Mouse (Mus musculus): ENCODE results near the gene Tenm4. TPM values are rescaled to one million over a fixed set of nuclear protein-coding genes. Genes with fewer than 3 reads are reported as not detected.

The Tenm4 gene
- polyA plus RNA-seq, 1 experiment from 2014 or later, result 5.0 TPM

GRCm38 (mm10) chr7:96147436-96147835 is 23.6 kb upstream of the Tenm4 start:
- no peak overlapping the region for H3K27ac ChIP-seq (ENCODE audit: low read length)
- WGBS, result 59% methylated on average over 4 of the region's 4 CpGs
- no peak; the same call in 1 of the 2 replicates for ATAC-seq

GRCm38 (mm10) chr7:96148191-96148590 is 22.9 kb upstream of the Tenm4 start:
- no peak overlapping the region for H3K9ac ChIP-seq (replicated peaks; ENCODE audit: low read depth)
- no peak overlapping the region for H3K4me3 ChIP-seq (ENCODE audit: low read depth, low read length)
- no peaks in the 10 kb centered on the region for H3K36me3 ChIP-seq (ENCODE audit: insufficient read depth, low read length)
- no peaks in the 10 kb centered on the region for H3K4me1 ChIP-seq (ENCODE audit: insufficient read depth, low read depth, low read length)
- DNase-seq (ENCODE audit: low spot score), result no peak
- WGBS, result 79% methylated on average over 4 of the region's 4 CpGs
- TF ChIP-seq CTCF (IDR thresholded peaks at IDR 0.05) (no peak), EP300 (IDR thresholded peaks at IDR 0.05) (no peak)
- H3K27me3 ChIP-seq (replicated peaks; ENCODE audit: insufficient read depth, low read length), result no peaks in the 10 kb centered on the region
- H3K27ac ChIP-seq (ENCODE audit: low read length), result no peak overlapping the region
- no peak for ATAC-seq
- no peak overlapping the region for H3K4me2 ChIP-seq (replicated peaks; ENCODE audit: low read depth, low read length)
- no peaks in the 10 kb centered on the region for H3K9me3 ChIP-seq (ENCODE audit: low read length)

More at GRCm38 (mm10) chr7:96147436-96147835, 23.6 kb upstream of the Tenm4 start:
- no peak overlapping the region for H3K9ac ChIP-seq (replicated peaks; ENCODE audit: low read depth)
- no peaks in the 10 kb centered on the region for H3K27me3 ChIP-seq (replicated peaks; ENCODE audit: insufficient read depth, low read length)
- no peak overlapping the region for H3K4me2 ChIP-seq (replicated peaks; ENCODE audit: low read depth, low read length)
- TF ChIP-seq EP300 (IDR thresholded peaks at IDR 0.05) (no peak), CTCF (IDR thresholded peaks at IDR 0.05) (no peak)
- no peak overlapping the region for H3K4me3 ChIP-seq (ENCODE audit: low read depth, low read length)
- no peaks in the 10 kb centered on the region for H3K36me3 ChIP-seq (ENCODE audit: insufficient read depth, low read length)
- no peaks in the 10 kb centered on the region for H3K9me3 ChIP-seq (ENCODE audit: low read length)
- no peak for DNase-seq (ENCODE audit: low spot score)
- H3K4me1 ChIP-seq (ENCODE audit: insufficient read depth, low read depth, low read length), result no peaks in the 10 kb centered on the region

GRCm38 (mm10) chr7:96151277-96151676 is 19.8 kb upstream of the Tenm4 start:
- TF ChIP-seq CTCF (IDR thresholded peaks at IDR 0.05) (peak; percentile 75), EP300 (IDR thresholded peaks at IDR 0.05) (no peak)
- no peaks in the 10 kb centered on the region for H3K27me3 ChIP-seq (replicated peaks; ENCODE audit: insufficient read depth, low read length)
- no peaks in the 10 kb centered on the region for H3K9me3 ChIP-seq (ENCODE audit: low read length)
- no peak overlapping the region for H3K4me2 ChIP-seq (replicated peaks; ENCODE audit: low read depth, low read length)
- no peaks in the 10 kb centered on the region for H3K4me1 ChIP-seq (ENCODE audit: insufficient read depth, low read depth, low read length)
- H3K36me3 ChIP-seq (ENCODE audit: insufficient read depth, low read length), result no peaks in the 10 kb centered on the region
- H3K27ac ChIP-seq (ENCODE audit: low read length), result no peak overlapping the region
- 50% methylated on average over 3 of the region's 3 CpGs for whole genome bisulfite sequencing
- H3K4me3 ChIP-seq (ENCODE audit: low read depth, low read length), result no peak overlapping the region
- H3K9ac ChIP-seq (replicated peaks; ENCODE audit: low read depth), result no peak overlapping the region
- no peak for ATAC-seq
- peak; percentile 32 for DNase-seq (ENCODE audit: low spot score)

GRCm38 (mm10) chr7:96151961-96152360 is 19.1 kb upstream of the Tenm4 start:
- Histone ChIP-seq H3K4me1 (ENCODE audit: insufficient read depth, low read depth, low read length) (no peaks in the 10 kb centered on the region), H3K9me3 (ENCODE audit: low read length) (no peaks in the 10 kb centered on the region), H3K9ac (replicated peaks; ENCODE audit: low read depth) (no peak overlapping the region), H3K4me2 (replicated peaks; ENCODE audit: low read depth, low read length) (no peak overlapping the region), H3K27ac (ENCODE audit: low read length) (no peak overlapping the region), H3K36me3 (ENCODE audit: insufficient read depth, low read length) (no peaks in the 10 kb centered on the region), H3K27me3 (replicated peaks; ENCODE audit: insufficient read depth, low read length) (no peaks in the 10 kb centered on the region), H3K4me3 (ENCODE audit: low read depth, low read length) (no peak overlapping the region)
- no peak for DNase-seq (ENCODE audit: low spot score)
- TF ChIP-seq CTCF (IDR thresholded peaks at IDR 0.05) (no peak), EP300 (IDR thresholded peaks at IDR 0.05) (no peak)
- 42% methylated on average over 5 of the region's 5 CpGs for WGBS
- ATAC-seq, result no peak

GRCm38 (mm10) chr7:96152431-96152830 is 18.6 kb upstream of the Tenm4 start:
- no peak overlapping the region for H3K9ac ChIP-seq (replicated peaks; ENCODE audit: low read depth)
- H3K4me1 ChIP-seq (ENCODE audit: insufficient read depth, low read depth, low read length), result no peaks in the 10 kb centered on the region
- 16% methylated on average over 4 of the region's 4 CpGs for WGBS
- no peak for ATAC-seq
- H3K36me3 ChIP-seq (ENCODE audit: insufficient read depth, low read length), result no peaks in the 10 kb centered on the region
- no peak overlapping the region for H3K4me3 ChIP-seq (ENCODE audit: low read depth, low read length)
- H3K4me2 ChIP-seq (replicated peaks; ENCODE audit: low read depth, low read length), result peak overlapping the region; percentile 52; the same call in 1 of the 2 replicates
- no peak overlapping the region for H3K27ac ChIP-seq (ENCODE audit: low read length)
- H3K9me3 ChIP-seq (ENCODE audit: low read length), result no peaks in the 10 kb centered on the region
- TF ChIP-seq EP300 (IDR thresholded peaks at IDR 0.05) (no peak), CTCF (IDR thresholded peaks at IDR 0.05) (no peak)
- no peaks in the 10 kb centered on the region for H3K27me3 ChIP-seq (replicated peaks; ENCODE audit: insufficient read depth, low read length)
- DNase-seq (ENCODE audit: low spot score), result no peak

- Histone ChIP-seq H3K36me3 (ENCODE audit: insufficient read depth, low read length) (no peaks in the 10 kb centered on the region), H3K4me2 (replicated peaks; ENCODE audit: low read depth, low read length) (peak overlapping the region; percentile 52), H3K4me1 (ENCODE audit: insufficient read depth, low read depth, low read length) (no peaks in the 10 kb centered on the region), H3K27me3 (replicated peaks; ENCODE audit: insufficient read depth, low read length) (no peaks in the 10 kb centered on the region), H3K9me3 (ENCODE audit: low read length) (no peaks in the 10 kb centered on the region), H3K27ac (ENCODE audit: low read length) (no peak overlapping the region), H3K9ac (replicated peaks; ENCODE audit: low read depth) (no peak overlapping the region), H3K4me3 (ENCODE audit: low read depth, low read length) (peak overlapping the region; percentile 23; the same call in 1 of the 2 replicates)
- TF ChIP-seq EP300 (IDR thresholded peaks at IDR 0.05) (no peak), CTCF (IDR thresholded peaks at IDR 0.05) (peak; percentile 60)
- ATAC-seq (peak; percentile 96), DNase-seq (ENCODE audit: low spot score) (peak; percentile 65)
- WGBS, result under 1% methylated on average over 10 of the region's 10 CpGs
Measured at GRCm38 (mm10) chr7:96152924-96153359, 18.1 kb upstream of the Tenm4 start.

- Histone ChIP-seq H3K9ac (replicated peaks; ENCODE audit: low read depth) (no peak overlapping the region), H3K27ac (ENCODE audit: low read length) (no peak overlapping the region), H3K9me3 (ENCODE audit: low read length) (no peaks in the 10 kb centered on the region), H3K36me3 (ENCODE audit: insufficient read depth, low read length) (no peaks in the 10 kb centered on the region), H3K4me1 (ENCODE audit: insufficient read depth, low read depth, low read length) (no peaks in the 10 kb centered on the region), H3K27me3 (replicated peaks; ENCODE audit: insufficient read depth, low read length) (no peaks in the 10 kb centered on the region), H3K4me2 (replicated peaks; ENCODE audit: low read depth, low read length) (no peak overlapping the region), H3K4me3 (ENCODE audit: low read depth, low read length) (no peak overlapping the region)
- DNase-seq (ENCODE audit: low spot score), result no peak
- 81% methylated on average over 3 of the region's 3 CpGs for WGBS
- TF ChIP-seq EP300 (IDR thresholded peaks at IDR 0.05) (no peak), CTCF (IDR thresholded peaks at IDR 0.05) (no peak)
- no peak for ATAC-seq
Measured at GRCm38 (mm10) chr7:96154025-96154424, 17.0 kb upstream of the Tenm4 start.

Data from lung, postnatal 0 days (tissue).